ENCODE assay signal across 18 mouse cellular contexts in genomic region chr14:54249326-54249725, GRCm38 (mm10). TPM values are rescaled to one million over a fixed set of nuclear protein-coding genes. Genes with fewer than 3 reads are reported as not detected.
A peak's percentile ranks its signal among the peaks of the same experiment; 100 is the strongest.
DNase-seq lines count a peak whose midpoint lies in the region; ATAC-seq and TF ChIP-seq lines count a peak whose summit lies in the region.
"Had no signal": no experiment of that assay in that cellular context is flagged by ENCODE, and none has a peak within 500 bp of the region (broad histone marks: within the 10 kb centered on the region; RNA-seq: fewer than 3 reads in every experiment).

No protein-coding gene starts in this region.

- peaks cover 21% of the 10 kb centered on the region; the same call in 1 of the 2 replicates for H3K36me3 ChIP-seq in kidney, embryonic 14.5 days (ENCODE audit: control insufficient read depth, insufficient read depth, low read length)
- no peaks in the 10 kb centered on the region for H3K36me3 ChIP-seq in lung, postnatal 0 days (ENCODE audit: insufficient read depth, low read length)
- H3K36me3 ChIP-seq in liver, postnatal 0 days (replicated peaks; ENCODE audit: insufficient read depth, low read length), result peaks cover 3% of the 10 kb centered on the region; the same call in 1 of the 2 replicates
- H3K36me3 ChIP-seq: midbrain, embryonic 15.5 days had no signal

- H3K27ac ChIP-seq in kidney, embryonic 14.5 days (ENCODE audit: low read depth, low read length), result peak overlapping the region; percentile 88
- H3K27ac ChIP-seq in lung, postnatal 0 days (ENCODE audit: low read length), result peak overlapping the region; percentile 2; the same call in 1 of the 2 replicates
- H3K27ac ChIP-seq in liver, postnatal 0 days (ENCODE audit: low read depth), result no peak overlapping the region
- H3K27ac ChIP-seq: embryonic facial prominence, embryonic 15.5 days; midbrain, embryonic 15.5 days had no signal

- no peak for TF ChIP-seq CTCF in lung, postnatal 0 days (IDR thresholded peaks at IDR 0.05)
- TF ChIP-seq CTCF in liver, postnatal 0 days (IDR thresholded peaks at IDR 0.05; ENCODE audit: low read depth), result no peak

- no peak overlapping the region for H3K9ac ChIP-seq in kidney, embryonic 14.5 days (ENCODE audit: low read depth, low read length)
- no peak overlapping the region for H3K9ac ChIP-seq in lung, postnatal 0 days (replicated peaks; ENCODE audit: low read depth)
- H3K9ac ChIP-seq in liver, postnatal 0 days (replicated peaks), result no peak overlapping the region
- H3K9ac ChIP-seq: embryonic facial prominence, embryonic 15.5 days; forebrain, postnatal 0 days; liver, embryonic 13.5 days; midbrain, embryonic 15.5 days had no signal

- ATAC-seq in kidney, embryonic 14.5 days (ENCODE audit: low FRiP score, low TSS enrichment), result peak; percentile 8
- ATAC-seq in lung, postnatal 0 days, result no peak
- ATAC-seq in liver, postnatal 0 days, result no peak
- ATAC-seq: forebrain, postnatal 0 days; midbrain, embryonic 15.5 days had no signal

- 18% methylated on average over 9 of the region's 9 CpGs for WGBS in kidney, embryonic 14.5 days
- 27% methylated on average over 9 of the region's 9 CpGs for WGBS in lung, postnatal 0 days
- 64% methylated on average over 9 of the region's 9 CpGs for WGBS in liver, postnatal 0 days (ENCODE audit: insufficient replicate concordance)

- peak overlapping the region; percentile 31 for H3K4me2 ChIP-seq in kidney, embryonic 14.5 days (replicated peaks; ENCODE audit: low read depth, low read length)
- H3K4me2 ChIP-seq in lung, postnatal 0 days (replicated peaks; ENCODE audit: low read depth, low read length), result peak overlapping the region; percentile 11; the same call in 1 of the 2 replicates
- H3K4me2 ChIP-seq in liver, postnatal 0 days (ENCODE audit: low read depth, low read length), result no peak overlapping the region
- H3K4me2 ChIP-seq: embryonic facial prominence, embryonic 15.5 days; liver, embryonic 13.5 days; midbrain, embryonic 15.5 days had no signal

- DNase-seq in embryo, embryonic 10 days (ENCODE audit: low spot score), result peak; percentile 12
- DNase-seq in embryo, embryonic 9.5 days (ENCODE audit: extremely low spot score), result no peak
- peak; percentile 70 for DNase-seq in adrenal gland, postnatal 10 days
- DNase-seq in lung, postnatal 0 days (ENCODE audit: low spot score), result peak; percentile 69
- no peak for DNase-seq in right cerebral cortex, postnatal 10 days (ENCODE audit: low spot score in 2 of 2)
- no peak for DNase-seq in heart, postnatal 4 days
- DNase-seq in liver, postnatal 0 days, result no peak
- DNase-seq: cerebellum, adult 18-20 months; forebrain, postnatal 0 days; heart, postnatal 36 days; liver, embryonic 13.5 days had no signal

- H3K27me3 ChIP-seq in kidney, embryonic 14.5 days (ENCODE audit: control insufficient read depth, insufficient read depth, low read length), result no peaks in the 10 kb centered on the region
- no peaks in the 10 kb centered on the region for H3K27me3 ChIP-seq in lung, postnatal 0 days (replicated peaks; ENCODE audit: insufficient read depth, low read length)
- H3K27me3 ChIP-seq in liver, postnatal 0 days (ENCODE audit: insufficient read depth, low read length), result no peaks in the 10 kb centered on the region
- H3K27me3 ChIP-seq: embryonic facial prominence, embryonic 15.5 days; liver, embryonic 13.5 days; midbrain, embryonic 15.5 days had no signal

- H3K4me3 ChIP-seq in kidney, embryonic 14.5 days (ENCODE audit: low read length), result peak overlapping the region; percentile 4; the same call in 1 of the 2 replicates
- no peak overlapping the region for H3K4me3 ChIP-seq in lung, postnatal 0 days (ENCODE audit: low read depth, low read length)
- no peak overlapping the region for H3K4me3 ChIP-seq in liver, postnatal 0 days (ENCODE audit: low read depth, low read length)
- H3K4me3 ChIP-seq: embryonic facial prominence, embryonic 15.5 days; liver, embryonic 13.5 days; midbrain, embryonic 15.5 days had no signal

- no peaks in the 10 kb centered on the region for H3K9me3 ChIP-seq in kidney, embryonic 14.5 days (ENCODE audit: control insufficient read depth, low read length)
- H3K9me3 ChIP-seq in lung, postnatal 0 days (ENCODE audit: low read length), result no peaks in the 10 kb centered on the region
- no peaks in the 10 kb centered on the region for H3K9me3 ChIP-seq in liver, postnatal 0 days (ENCODE audit: low read length)
- H3K9me3 ChIP-seq: embryonic facial prominence, embryonic 15.5 days; G1E; liver, embryonic 13.5 days; midbrain, embryonic 15.5 days had no signal

- peaks cover 46% of the 10 kb centered on the region for H3K4me1 ChIP-seq in kidney, embryonic 14.5 days (ENCODE audit: control insufficient read depth, insufficient read depth, low read length)
- H3K4me1 ChIP-seq in lung, postnatal 0 days (ENCODE audit: insufficient read depth, low read depth, low read length), result peaks cover 16% of the 10 kb centered on the region
- H3K4me1 ChIP-seq in liver, postnatal 0 days (ENCODE audit: insufficient read depth), result peaks cover 20% of the 10 kb centered on the region

- no peak for TF ChIP-seq EP300 in lung, postnatal 0 days (IDR thresholded peaks at IDR 0.05)
- no peak for TF ChIP-seq EP300 in liver, postnatal 0 days (IDR thresholded peaks at IDR 0.05; ENCODE audit: low read depth)

RNA-seq across cellular contexts. Expression of gene Dad1, which starts 4.6 kb away (rescaled TPM):
- 100 to 1,000 TPM; 171 to 191 TPM for total RNA-seq in adrenal gland, postnatal 10 days (2021)
- 431 and 487 TPM in 2 replicates for polyA plus RNA-seq in kidney, embryonic 14.5 days (2014; fragmentation: Nextera tagmentation; extraction: Ambion mirVana)
- polyA plus RNA-seq in lung, postnatal 0 days (2015; fragmentation: Nextera tagmentation; extraction: Ambion mirVana), result 420 and 466 TPM in 2 replicates
- 100 to 1,000 TPM; 132 to 145 TPM for total RNA-seq in heart, postnatal 4 days (2021)
- 226 and 229 TPM in 2 replicates for polyA plus RNA-seq in liver, postnatal 0 days (2015; fragmentation: Nextera tagmentation; extraction: Ambion mirVana)

RNA-seq across cellular contexts. Expression of gene Abhd4, which starts 4.7 kb away (rescaled TPM):
- total RNA-seq in adrenal gland, postnatal 10 days (2021), result 100 to 1,000 TPM; 206 to 229 TPM
- polyA plus RNA-seq in kidney, embryonic 14.5 days (2014; fragmentation: Nextera tagmentation; extraction: Ambion mirVana), result 50.3 and 62.5 TPM in 2 replicates
- 77.8 and 81.2 TPM in 2 replicates for polyA plus RNA-seq in lung, postnatal 0 days (2015; fragmentation: Nextera tagmentation; extraction: Ambion mirVana)
- 10 to 100 TPM; 65.0 to 65.1 TPM for total RNA-seq in heart, postnatal 4 days (2021)
- polyA plus RNA-seq in liver, postnatal 0 days (2015; fragmentation: Nextera tagmentation; extraction: Ambion mirVana), result 15.9 and 17.1 TPM in 2 replicates

RNA-seq across cellular contexts. Expression of gene Olfr49, which starts 35.4 kb away (rescaled TPM):
- not detected for total RNA-seq in adrenal gland, postnatal 10 days (2021)
- polyA plus RNA-seq in kidney, embryonic 14.5 days (2014; fragmentation: Nextera tagmentation; extraction: Ambion mirVana), result not detected in 2 replicates
- 0.04 TPM in 2 replicates for polyA plus RNA-seq in lung, postnatal 0 days (2015; fragmentation: Nextera tagmentation; extraction: Ambion mirVana)
- not detected for total RNA-seq in heart, postnatal 4 days (2021)
- not detected in 2 replicates for polyA plus RNA-seq in liver, postnatal 0 days (2015; fragmentation: Nextera tagmentation; extraction: Ambion mirVana)
- total RNA-seq: forebrain, postnatal 0 days; heart, postnatal 36 days; layer of hippocampus, postnatal 14 days had no signal
- polyA plus RNA-seq: forebrain, postnatal 0 days; G1E; gonadal fat pad, adult 2 months; liver, embryonic 13.5 days; midbrain, embryonic 15.5 days; thymus, postnatal 0 days had no signal

Comparison
In these comparisons a context has a peak if more than half of its experiments do, and no peak if none do; other contexts are left out.
1. DNase-seq: peak in embryo, embryonic 10 days (single experiment), adrenal gland, postnatal 10 days (single experiment) and lung, postnatal 0 days (single experiment); none in embryo, embryonic 9.5 days (single experiment), right cerebral cortex, postnatal 10 days (0 of 2), heart, postnatal 4 days (single experiment) and liver, postnatal 0 days (single experiment).